Mouse (Mus musculus) R1 (cell line): ENCODE results near the gene Gm20696.
A peak's percentile ranks its signal among the peaks of the same experiment; 100 is the strongest.

Experiments used
- DNase-seq: peaks from one replicate; pipeline ENCODE4 v3.0.0-alpha.2; 2018; ENCODE audit warnings: low read depth, low spot score

Gene Gm20696

DNA sequence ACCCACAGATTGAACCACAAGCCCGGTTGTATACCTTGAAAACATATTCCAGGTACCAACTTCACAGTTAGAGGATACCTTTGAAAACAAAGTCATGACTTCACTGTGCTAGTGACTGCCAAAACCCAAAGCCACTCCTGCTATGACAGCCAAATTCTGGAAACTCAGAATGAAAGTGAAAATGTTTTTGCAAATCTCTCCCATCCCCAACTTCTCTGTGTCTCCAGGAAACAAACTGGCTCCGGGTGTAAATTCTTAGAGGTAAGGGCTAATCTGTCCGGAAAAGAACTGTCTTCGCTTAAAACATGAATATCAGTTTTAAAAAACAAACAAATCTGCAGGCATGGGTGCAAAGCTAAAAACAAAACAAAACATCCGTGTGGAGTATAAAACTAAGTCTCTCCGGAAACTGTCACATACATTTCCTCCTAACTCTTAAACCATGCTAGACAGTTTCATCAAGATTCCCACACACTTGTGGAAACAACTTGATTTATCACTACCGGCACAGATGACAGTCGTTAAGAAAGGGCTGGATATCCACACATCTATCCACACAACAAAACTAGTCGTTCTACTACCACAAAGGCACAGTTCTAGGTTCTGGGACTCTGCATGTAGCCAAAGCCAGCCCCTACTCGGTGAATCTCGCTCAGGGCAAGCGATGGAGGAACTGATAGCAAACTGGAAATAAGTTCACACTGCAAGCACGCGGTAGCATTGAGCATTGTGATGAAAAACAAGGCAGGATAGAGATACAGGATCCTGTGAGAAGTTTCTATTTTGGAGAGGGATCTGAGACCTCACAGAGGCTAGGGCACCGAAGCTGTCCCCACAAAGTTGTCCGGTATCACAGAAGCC lies 910 bp downstream of the Gm20696 start:
- DNase-seq = peak; percentile 7

DNA sequence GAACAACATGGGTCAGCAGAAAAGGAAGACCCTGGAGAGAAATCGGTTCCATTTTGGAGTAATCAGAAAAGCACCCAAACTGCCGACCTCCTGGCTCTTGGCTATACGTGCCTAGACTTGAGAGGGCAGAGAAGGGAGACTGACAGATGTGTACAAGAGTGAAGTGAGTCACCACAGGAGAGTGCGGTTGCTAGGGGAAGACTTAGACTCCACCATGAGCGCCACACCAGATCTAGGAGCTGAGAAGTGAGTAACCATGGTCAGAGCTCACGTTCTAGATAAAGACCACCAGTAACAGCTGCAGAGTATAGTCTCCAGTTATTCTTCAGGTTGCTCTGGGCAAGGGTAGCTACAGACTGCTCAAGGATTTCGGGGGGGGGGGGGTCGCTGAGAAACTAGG lies 3.4 kb downstream of the Gm20696 start:
- DNase-seq = no peak

DNA sequence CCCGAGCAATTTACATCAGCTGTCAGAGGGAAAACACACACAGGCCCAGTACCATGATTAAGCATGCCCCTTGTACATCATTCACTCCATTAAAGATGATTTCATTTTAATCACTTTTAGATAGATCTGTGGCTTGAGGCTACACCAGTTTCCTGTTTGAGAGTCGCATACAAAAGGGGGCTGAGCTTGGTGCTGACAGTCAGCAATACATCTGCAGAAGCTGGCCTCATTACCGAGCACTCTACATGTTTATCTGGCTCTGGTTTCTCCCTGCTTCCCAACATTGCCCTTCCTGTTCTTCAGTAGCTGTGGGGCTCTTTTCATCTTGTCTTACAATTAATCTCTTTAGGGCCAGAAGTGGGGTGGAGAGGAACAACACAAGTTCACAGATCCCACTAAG lies 6.2 kb downstream of the Gm20696 start:
- no peak for DNase-seq

DNA sequence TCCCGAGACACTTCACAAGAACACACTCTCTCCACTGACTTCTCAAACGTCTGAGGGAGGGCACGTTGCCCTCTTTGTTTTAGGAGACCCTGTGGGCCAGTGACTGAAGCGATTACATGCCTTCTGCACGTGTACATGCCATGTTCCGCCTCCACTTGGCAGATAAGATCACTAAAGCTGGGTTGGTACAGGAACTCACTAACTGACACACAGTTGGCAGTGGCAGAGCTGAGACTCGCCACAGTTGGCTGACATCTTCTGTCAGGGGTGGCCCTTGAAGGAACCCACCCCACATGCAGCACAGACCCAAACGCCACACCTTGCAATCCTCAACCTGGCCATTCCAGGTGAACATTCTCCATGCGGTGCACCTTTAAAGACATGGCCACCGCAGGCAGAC lies 8.0 kb downstream of the Gm20696 start:
- DNase-seq = no peak

DNA sequence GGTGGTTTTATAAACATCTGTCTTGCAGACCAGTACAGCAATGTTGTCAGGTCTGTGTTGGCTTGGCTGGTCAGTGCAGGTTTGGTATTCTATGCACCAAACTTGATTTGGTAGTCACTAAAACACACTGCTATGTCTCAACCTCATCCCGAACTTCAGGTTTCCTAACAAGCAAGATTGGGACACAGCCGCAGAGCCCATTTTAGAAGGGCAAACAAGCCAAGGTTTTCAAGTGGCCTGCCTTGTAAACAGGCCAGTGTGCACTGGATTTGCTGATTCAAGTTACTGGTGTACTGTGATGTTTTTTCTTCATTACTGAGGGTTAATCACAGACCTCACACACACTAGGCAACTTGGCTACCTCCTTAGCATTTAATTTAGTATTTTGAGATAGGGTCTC lies 10.5 kb downstream of the Gm20696 start:
- DNase-seq = no peak

DNA sequence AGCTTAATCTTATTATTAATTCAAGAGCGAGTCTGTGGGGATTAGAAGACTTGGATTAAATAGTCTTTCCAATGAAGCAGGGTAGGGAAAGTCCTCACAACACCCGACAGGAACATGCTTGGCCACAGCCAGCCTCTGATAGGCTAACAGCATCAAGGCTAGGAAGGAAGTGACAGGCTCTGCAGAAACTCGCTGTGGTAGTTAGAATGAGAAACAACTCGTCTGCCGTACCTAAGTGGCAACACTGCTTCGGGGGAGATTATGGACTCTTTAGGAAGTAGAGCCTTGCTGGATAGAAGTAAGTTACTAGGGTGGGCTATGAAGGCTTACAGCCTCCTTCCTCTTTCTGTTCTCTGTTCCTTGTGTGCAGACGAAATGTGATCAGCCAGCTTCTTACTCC lies 11.1 kb downstream of the Gm20696 start:
- DNase-seq = no peak

DNA sequence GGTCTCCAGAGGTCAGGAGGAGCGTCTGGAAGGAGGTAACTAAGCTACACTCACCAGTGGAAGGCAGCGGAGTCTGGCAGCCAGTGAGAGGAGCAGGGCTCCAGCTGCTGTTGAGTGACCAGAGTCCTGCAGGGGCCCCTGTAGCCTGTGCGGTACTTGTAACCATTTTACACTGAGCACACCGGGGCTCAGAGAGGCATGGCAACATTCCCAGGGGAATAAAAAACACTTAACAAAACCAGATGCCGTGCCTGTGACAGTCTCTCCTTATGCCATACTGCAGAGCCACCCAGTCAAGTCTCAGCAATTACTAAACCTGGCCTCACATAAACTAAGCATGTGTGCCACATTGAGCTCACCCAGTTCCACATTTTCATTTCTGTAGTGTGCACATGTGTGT lies 12.3 kb downstream of the Gm20696 start:
- DNase-seq = no peak

DNA sequence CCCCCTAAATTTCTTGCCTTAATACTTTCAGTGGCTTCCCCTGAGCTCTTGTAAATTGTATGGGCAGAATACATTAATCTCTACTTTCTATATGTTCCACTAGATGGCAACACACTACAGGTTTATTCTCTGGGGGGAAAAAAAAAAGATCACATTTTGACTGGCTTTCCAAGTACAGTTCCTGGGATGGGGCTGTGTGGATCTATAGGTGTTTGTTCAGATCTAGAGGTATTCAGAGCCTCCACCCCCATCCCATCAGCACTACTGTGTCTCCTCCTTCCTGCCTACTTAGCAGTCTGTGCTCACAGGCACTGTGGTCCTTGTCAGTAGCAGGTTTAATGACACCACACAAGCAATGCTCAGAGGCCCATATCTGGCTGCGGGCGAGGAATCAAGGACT lies 14.3 kb downstream of the Gm20696 start:
- no peak for DNase-seq

DNA sequence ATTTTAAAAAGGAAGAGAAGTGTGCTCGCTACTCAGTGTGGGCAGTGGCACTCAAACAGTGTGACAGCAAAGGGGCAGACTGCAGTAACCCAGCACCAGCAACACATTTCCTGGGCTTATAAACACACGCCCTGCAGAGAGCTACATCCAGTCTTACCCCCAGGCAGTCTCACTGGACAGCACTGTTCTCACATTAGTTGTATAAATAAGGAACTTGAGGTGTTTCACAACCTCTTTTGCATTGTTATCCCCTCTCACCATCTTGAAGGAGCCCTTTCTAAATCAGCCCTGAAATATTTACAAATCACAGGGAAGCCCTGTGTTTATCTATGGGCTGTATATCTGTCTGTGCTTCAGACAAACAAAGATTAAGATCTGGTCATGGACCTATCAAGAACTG lies 17.3 kb downstream of the Gm20696 start:
- DNase-seq = no peak

DNA sequence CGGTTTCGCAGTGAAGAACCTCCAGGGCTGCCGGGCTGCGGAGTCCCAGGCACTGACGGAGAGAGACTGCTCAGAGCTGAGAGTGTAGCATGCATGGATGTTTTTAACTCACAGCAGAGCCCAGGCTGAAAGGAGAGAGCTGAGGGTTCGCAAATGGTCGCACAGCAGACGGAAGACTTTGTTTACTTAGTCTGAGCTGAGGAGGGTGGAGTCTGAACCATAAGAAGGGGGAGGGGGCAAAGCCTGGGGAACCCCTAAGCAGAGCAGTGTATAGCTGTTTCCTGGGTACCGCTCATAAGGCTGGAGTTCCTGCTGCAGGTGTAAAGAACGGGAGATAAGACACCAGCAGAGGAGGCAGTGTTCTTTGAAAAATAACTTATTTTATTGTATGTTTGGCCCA lies 20.3 kb downstream of the Gm20696 start:
- DNase-seq = peak; percentile 14

DNA sequence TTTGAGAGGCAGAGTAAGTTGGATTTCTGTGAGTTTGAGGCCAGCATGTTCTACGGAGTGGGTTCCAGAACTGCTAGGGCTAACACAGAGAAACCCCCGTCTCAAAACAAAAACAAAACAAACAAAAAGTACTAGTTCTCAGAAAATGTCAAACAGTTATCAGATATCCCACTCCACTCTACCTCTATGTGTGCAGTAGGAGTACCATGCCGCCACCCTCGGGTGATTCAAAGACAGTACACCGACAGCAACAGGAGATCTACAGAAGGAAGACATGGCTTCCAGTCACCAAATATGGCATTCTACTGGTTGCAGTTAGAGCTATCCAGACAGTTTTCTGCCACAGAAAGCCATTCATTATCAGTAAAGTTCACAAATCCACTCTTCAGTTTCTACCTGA lies 21.7 kb downstream of the Gm20696 start:
- no peak for DNase-seq

DNA sequence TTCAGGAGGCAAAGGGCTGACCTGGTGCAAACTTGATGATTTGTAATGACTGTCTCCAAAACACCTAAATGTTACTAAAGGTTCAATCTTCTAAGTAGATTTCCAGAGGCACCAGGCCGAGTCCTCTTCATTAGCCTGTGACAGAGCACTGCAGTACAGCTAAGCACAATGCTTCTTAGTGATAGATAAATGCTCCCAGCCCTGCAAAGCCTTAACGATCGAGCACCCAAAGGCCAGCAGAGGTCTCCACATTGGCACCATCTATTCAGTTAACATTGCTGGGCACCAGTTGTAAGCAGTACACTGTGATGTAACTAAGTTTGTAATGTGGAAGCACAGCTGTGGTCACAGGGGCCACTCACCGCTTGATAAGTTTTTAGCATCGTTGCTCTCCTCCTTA lies 22.2 kb downstream of the Gm20696 start:
- DNase-seq = no peak

DNA sequence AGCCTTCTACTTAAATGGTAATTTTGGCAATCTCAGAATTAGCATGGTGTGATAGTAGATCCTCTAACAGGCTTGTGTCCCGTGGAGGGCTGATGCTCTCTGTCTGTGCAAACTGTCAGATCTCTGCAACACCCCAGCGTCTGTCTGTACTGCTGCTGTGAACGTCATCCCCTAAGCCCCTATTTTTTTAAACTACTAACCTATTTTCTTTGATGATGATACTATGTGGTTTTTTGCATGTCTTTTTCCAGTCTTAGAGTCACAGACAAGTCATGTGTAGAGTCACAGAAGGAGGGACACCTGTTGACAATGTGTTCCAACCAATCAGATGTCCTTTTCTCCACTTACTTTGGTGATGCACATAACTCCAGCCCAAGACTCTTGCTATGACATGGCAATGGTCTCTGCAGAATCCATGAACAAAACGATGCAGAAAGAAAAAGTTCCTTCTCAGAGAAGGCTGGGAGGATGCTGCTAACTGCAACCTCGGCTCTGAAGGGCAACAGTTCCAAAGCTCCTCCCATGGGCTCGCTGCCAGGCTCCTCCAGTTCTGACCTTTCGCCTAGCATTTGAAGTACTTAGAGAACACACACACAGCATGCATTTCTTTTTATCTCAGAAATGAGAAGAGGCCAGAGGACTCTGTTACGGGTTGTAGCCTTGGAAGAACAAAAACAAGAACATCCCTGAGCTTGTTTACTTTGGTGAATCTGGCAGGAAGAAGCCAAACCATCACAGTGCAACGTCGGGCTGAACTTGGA lies 23.0 kb downstream of the Gm20696 start:
- DNase-seq = no peak

DNA sequence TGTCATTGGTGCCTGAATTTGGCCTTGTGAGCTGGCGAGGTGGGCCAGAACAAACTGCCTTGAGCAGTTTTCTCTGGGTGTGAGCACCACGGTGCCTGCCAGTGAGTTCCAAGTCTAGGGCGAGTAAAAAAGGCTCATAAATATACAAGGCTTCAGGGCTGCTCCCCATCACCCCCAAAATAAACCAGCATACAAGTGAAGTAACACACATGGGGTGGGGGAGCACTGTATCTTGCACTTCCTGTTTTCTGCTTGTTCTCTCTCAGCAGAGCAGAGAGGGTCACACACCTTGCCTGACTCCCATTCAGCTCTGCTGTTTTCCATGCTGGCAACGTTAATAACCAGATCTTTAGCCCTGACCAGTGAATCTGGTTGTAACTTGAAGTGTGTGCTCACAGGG lies 29.1 kb downstream of the Gm20696 start:
- no peak for DNase-seq

DNA sequence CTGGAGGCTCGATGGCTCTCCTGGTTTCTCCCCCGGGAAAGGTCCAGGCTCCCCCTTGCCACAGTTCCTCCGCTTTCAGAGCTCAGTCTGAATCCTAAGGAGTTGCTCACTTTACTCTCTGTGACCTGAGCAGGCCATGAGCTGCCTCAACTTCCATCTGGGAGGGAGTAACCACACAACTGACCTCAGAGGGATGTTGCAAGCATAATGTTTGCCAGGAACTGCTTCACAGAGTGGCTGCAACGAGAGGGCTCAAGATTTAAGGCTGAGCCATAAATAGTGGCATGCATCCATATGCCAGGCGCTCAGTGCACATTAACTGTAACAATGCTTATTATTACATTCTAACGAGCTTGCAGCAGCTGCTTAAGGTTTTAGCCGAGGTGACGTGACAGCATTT lies 29.8 kb downstream of the Gm20696 start:
- DNase-seq = no peak

DNA sequence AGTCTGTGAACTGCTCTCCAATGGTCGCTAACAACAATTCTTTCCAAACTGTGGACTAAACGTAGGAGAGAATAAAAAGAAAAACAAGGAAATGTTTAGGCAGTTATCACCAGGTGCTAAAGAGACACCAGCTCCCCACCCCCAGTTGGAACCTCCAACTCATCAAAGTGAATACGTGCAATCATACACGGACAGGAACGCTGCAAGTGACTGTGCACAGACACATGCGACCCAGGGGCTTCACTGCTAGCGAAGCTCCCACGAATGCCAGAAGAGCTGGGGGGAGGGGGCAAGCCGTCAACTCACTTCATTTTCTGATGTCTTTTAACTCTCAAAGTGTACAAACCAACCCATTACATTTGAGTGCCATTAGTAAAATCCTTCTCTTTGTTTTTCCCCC lies 30.5 kb downstream of the Gm20696 start:
- no peak for DNase-seq

DNA sequence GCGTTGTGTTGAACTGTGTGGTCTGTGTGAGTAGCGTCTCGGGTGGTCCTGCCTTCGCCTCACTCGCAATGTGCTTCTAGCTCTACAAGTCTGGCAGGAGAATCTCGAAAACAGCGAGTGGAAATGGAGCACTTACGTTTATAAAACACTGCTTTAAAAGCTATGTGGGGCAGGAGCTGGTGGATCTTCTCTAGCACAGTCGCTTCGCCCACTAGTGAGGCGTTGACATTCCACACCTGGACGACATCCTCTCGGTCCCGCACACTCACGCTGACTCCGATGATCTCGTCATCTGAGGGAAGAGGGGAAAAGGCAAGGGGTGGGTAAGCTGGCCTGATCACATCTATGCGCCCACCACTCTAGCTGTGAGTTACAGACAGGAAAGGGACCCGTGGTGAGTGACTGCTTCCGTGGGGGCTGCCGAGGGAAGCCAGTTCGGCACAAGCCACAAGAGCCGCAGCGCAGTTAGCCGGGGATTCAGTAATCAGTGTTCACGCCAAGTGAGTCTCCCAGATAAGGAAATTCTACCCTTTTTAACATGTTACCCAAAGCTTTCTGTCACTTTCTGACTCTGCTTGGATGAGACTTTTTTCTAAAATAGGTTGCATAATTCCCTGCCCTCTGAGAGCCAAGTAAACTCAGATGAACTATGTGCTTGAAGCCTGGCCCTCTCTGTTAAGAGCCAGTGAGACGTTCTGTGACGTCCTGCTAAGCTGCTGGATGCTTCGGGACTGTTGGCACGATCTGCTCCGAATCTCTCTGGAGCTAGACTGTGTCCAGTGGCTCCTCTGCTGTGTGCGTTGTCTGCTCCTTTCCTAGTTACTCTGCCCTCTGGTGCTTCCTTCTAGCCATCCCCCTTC lies 34.2 kb downstream of the Gm20696 start:
- DNase-seq = peak; percentile 13

DNA sequence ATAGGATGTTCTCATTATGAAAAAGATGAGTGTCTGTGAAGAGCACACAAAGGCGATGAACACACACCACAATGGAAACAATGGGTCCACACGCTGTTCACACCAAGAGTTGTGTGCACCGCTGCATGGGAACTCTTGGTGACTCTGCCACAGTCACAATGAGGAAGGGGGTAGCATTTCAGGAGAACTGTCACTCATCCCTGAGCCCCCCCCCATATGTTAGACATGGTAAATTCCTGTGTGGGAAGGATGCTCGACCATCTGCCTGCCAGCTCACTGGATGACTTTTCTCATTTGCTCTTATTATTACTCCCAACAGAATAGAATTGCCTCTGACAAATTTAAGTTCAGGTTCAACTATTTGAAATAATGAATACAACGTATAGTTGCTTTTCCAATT lies 35.0 kb downstream of the Gm20696 start:
- no peak for DNase-seq

DNA sequence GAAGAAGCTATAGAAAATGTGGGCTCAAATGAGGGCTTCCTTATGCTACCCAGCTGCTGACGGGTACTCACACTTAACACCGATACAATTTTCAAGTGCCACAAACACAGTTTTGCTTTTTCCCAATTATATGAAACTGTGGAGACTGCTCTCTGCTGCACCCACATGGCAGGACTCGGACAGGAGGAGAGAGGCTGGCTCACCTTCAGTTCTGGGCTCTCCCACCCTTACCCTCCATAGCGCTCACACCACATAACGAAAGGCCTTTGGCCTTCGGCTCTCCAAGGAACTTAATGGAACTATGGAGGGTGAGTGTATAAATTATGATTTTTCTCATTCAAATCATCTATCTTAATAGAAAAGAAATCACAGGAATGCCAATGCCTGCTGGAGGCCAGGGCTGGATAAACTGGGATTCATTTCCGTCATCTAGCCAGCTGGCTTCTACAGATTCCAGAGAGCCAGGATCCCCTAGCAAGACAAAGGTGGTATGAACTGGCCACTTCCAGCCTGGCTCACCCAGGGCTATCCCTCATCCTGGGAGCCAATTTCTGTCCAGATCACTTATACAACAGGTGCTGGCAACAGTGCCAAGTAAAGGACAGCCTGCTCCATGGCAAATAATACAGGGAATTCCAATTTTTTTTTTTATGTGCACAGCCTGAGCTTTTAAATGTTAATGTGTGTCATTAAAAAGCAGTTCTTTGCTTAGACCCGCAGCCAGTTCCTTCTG lies 36.7 kb downstream of the Gm20696 start:
- no peak for DNase-seq

DNA sequence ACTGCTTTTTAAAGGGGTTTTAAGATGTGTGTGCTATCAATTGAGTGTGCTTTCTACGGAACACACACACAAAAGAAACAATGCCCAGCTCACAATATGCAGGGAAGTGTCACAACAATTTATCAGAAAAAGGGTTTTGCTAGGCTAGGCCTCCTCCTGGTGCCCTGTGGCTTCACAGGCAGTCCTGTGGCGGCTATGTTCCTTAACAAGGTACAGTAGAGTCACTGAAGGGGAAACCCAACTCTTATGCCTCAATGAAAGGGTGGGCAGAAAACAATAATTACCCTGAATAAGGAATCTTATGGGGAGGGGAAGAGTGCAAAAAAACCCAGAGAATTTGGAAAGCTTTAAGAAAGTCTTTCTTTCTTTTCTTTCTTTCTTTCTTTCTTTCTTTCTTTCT lies 40.2 kb downstream of the Gm20696 start:
- DNase-seq = no peak

DNA sequence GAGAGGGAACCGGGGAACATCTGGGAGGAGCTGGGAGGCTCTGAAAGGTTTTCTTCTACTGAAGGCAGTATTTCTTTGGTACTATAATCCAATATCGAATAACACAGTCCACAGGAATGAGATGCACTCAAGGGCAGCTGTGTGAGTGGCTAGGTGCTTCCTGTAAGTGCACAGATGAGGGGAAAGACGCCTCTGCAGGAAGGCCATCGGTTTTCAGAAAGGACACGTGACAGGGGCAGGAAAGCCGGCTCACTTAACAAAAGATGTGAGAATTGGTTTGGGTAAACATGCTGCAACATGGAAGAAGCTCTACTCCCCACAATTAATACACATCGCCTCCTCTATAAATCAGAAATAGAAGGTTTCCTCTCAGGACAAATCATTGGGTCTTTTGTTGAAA lies 40.8 kb downstream of the Gm20696 start:
- no peak for DNase-seq

DNA sequence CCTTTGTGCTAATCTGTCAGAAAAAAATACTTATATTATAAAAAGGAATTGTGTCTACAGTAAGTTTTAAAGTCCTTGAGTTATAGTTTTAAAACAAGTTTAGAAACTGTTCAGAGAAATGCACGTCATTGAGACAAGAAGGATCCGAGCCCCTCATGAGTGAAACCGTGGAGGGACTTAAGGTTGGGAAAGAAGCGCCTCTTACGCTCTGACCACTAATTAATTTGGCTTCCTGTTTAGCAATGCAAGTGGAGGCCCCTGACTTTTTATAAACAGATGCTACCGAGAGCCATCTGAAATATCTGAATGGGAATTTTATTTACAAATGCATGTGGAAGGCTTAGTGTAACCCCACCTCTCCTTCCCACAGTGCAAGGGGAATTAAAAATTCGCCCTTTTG lies 41.3 kb downstream of the Gm20696 start:
- no peak for DNase-seq
